Mouse (Mus musculus) bone marrow macrophage, adult 2 months (primary cell): ENCODE measurements around the gene Ebi3.

ENCODE experiments used
- CTCF ChIP-seq: IDR thresholded peaks from 2 replicates; pipeline ENCODE4 v1.5.1; 2012; ENCODE audit warnings: low read depth, mild to moderate bottlenecking, low read length, moderate library complexity
- POLR2A ChIP-seq: IDR thresholded peaks from 2 replicates; pipeline ENCODE4 v1.6.1; 2012; ENCODE audit warnings: mild to moderate bottlenecking, low read depth, low read length, borderline replicate concordance

DNA sequence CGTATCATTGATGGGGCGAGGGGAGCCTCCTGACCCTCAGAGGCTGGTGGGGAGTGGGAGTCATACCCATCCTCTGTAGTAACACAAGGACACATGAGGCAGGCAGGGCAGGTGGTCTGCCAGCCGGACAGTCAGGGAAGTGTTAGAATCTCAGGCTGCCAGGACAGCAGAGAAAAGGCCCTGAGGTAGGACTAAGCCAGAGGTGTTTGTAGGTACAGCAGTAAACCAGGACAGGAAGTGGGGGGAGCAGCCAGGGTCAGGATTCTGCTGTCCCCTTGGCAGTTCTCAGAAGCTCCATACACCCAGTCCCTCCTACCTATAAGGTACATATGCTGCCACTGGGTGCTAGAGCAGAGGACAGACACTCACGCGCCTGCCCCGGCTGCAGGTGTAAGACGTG, 9.2 kb downstream of the Ebi3 start:
- TF ChIP-seq CTCF = no peak
- TF ChIP-seq POLR2A = no peak
